Mouse (Mus musculus): ENCODE measurements at regions not wholly inside any gene's neighbourhood (a gene's known extent, or its start where the extent isn't known, plus 50 kb on each side); places are given as distances from the start of the nearest gene placed in this dataset.

- H3K4me2 ChIP-seq: no peak overlapping the region
- no peak for ATAC-seq (replicated peaks; ENCODE audit: insufficient number of reproducible peaks, low FRiP score, low TSS enrichment)
- no peak overlapping the region for H3K4me3 ChIP-seq (ENCODE audit: low read depth, low read length)
- WGBS (ENCODE audit: insufficient replicate concordance): 60% methylated on average over 2 of the region's 2 CpGs
- H3K27ac ChIP-seq (ENCODE audit: low read depth, low read length): no peak overlapping the region
- H3K9me3 ChIP-seq (replicated peaks; ENCODE audit: control insufficient read depth, low read length): no peaks in the 10 kb centered on the region
- no peaks in the 10 kb centered on the region for H3K4me1 ChIP-seq (ENCODE audit: control insufficient read depth, insufficient read depth, low read length)
- H3K36me3 ChIP-seq (ENCODE audit: control insufficient read depth, insufficient read depth, low read length): no peaks in the 10 kb centered on the region
- H3K27me3 ChIP-seq (ENCODE audit: control insufficient read depth, insufficient read depth, low read length): no peaks in the 10 kb centered on the region
- no peak overlapping the region for H3K9ac ChIP-seq (ENCODE audit: low read depth, low read length)
These were observed 708.3 kb downstream of the Stpg2 start for GRCm38 (mm10) chr3:139913639-139914330.

DNA sequence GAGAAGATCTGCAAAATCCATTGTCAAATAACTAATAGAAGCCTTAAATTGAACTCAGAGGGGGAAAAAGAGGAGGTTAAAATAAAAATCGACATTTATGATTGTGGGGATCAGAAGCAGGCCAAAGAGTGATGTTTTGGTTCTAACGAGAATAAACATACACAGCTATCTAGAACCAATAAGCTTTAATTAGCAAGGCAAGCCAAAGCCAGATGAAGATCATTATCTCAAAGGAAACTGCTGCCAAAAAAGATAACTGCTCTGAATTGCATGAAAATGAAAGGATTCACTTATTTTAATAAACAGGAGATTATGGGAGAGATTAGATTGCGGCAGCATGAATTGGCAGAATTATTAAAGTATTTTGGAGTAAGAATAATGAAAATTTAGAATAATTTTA, 716.8 kb downstream of the Stpg2 start:
- WGBS (ENCODE audit: insufficient replicate concordance): 76% methylated on average over 3 of the region's 3 CpGs
- no peaks in the 10 kb centered on the region for H3K27me3 ChIP-seq (ENCODE audit: control insufficient read depth, insufficient read depth, low read length)
- no peak for ATAC-seq (replicated peaks; ENCODE audit: insufficient number of reproducible peaks, low FRiP score, low TSS enrichment)
- H3K9me3 ChIP-seq (replicated peaks; ENCODE audit: control insufficient read depth, low read length): no peaks in the 10 kb centered on the region
- no peaks in the 10 kb centered on the region for H3K4me1 ChIP-seq (ENCODE audit: control insufficient read depth, insufficient read depth, low read length)
- no peaks in the 10 kb centered on the region for H3K36me3 ChIP-seq (ENCODE audit: control insufficient read depth, insufficient read depth, low read length)
- H3K9ac ChIP-seq (ENCODE audit: low read depth, low read length): no peak overlapping the region
- no peak overlapping the region for H3K4me2 ChIP-seq
- no peak overlapping the region for H3K27ac ChIP-seq (ENCODE audit: low read depth, low read length)
- H3K4me3 ChIP-seq (ENCODE audit: low read depth, low read length): no peak overlapping the region

GRCm38 (mm10) chr3:139933039-139933438, 727.5 kb downstream of the Stpg2 start:
- no peaks in the 10 kb centered on the region for H3K9me3 ChIP-seq (replicated peaks; ENCODE audit: control insufficient read depth, low read length)
- H3K27me3 ChIP-seq (ENCODE audit: control insufficient read depth, insufficient read depth, low read length): no peaks in the 10 kb centered on the region
- no peak overlapping the region for H3K4me3 ChIP-seq (ENCODE audit: low read depth, low read length)
- H3K4me2 ChIP-seq: no peak overlapping the region
- 86% methylated on average over 4 of the region's 4 CpGs for WGBS (ENCODE audit: insufficient replicate concordance)
- no peak for ATAC-seq (replicated peaks; ENCODE audit: insufficient number of reproducible peaks, low FRiP score, low TSS enrichment)
- H3K4me1 ChIP-seq (ENCODE audit: control insufficient read depth, insufficient read depth, low read length): no peaks in the 10 kb centered on the region
- no peak overlapping the region for H3K27ac ChIP-seq (ENCODE audit: low read depth, low read length)
- no peak overlapping the region for H3K9ac ChIP-seq (ENCODE audit: low read depth, low read length)
- H3K36me3 ChIP-seq (ENCODE audit: control insufficient read depth, insufficient read depth, low read length): no peaks in the 10 kb centered on the region

- no peaks in the 10 kb centered on the region for H3K36me3 ChIP-seq (ENCODE audit: control insufficient read depth, insufficient read depth, low read length)
- H3K4me1 ChIP-seq (ENCODE audit: control insufficient read depth, insufficient read depth, low read length): no peaks in the 10 kb centered on the region
- no peak for ATAC-seq (replicated peaks; ENCODE audit: insufficient number of reproducible peaks, low FRiP score, low TSS enrichment)
- no peaks in the 10 kb centered on the region for H3K27me3 ChIP-seq (ENCODE audit: control insufficient read depth, insufficient read depth, low read length)
- H3K4me2 ChIP-seq: no peak overlapping the region
- no peak overlapping the region for H3K27ac ChIP-seq (ENCODE audit: low read depth, low read length)
- no peak overlapping the region for H3K9ac ChIP-seq (ENCODE audit: low read depth, low read length)
- WGBS (ENCODE audit: insufficient replicate concordance): 79% methylated on average over 2 of the region's 2 CpGs
- H3K4me3 ChIP-seq (ENCODE audit: low read depth, low read length): no peak overlapping the region
- no peaks in the 10 kb centered on the region for H3K9me3 ChIP-seq (replicated peaks; ENCODE audit: control insufficient read depth, low read length)
These were observed 740.7 kb downstream of the Stpg2 start for GRCm38 (mm10) chr3:139946209-139946608.

DNA sequence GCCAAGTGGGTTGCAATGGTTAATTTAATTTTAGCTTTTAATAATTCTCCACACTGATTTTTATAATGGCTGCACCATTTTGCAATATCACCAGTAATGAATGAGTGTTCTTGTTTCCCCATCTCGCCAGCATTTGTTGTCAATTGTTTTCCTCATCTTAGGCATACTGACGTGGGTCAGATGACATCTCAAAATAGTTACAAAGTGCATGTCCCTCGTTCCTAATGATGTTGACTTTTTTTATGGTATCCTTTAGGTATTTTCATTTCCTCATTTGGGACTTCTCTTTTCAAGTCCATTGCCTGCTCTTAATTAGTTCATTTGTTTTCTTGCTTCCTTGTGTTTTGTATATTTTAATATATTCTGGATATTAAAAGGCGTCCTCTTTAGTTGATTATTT, 741.8 kb downstream of the Stpg2 start:
- no peak for ATAC-seq (replicated peaks; ENCODE audit: insufficient number of reproducible peaks, low FRiP score, low TSS enrichment)
- no peak overlapping the region for H3K27ac ChIP-seq (ENCODE audit: low read depth, low read length)
- H3K36me3 ChIP-seq (ENCODE audit: control insufficient read depth, insufficient read depth, low read length): no peaks in the 10 kb centered on the region
- WGBS (ENCODE audit: insufficient replicate concordance): 71% methylated on average over 4 of the region's 4 CpGs
- H3K9me3 ChIP-seq (replicated peaks; ENCODE audit: control insufficient read depth, low read length): no peaks in the 10 kb centered on the region
- no peak overlapping the region for H3K9ac ChIP-seq (ENCODE audit: low read depth, low read length)
- no peaks in the 10 kb centered on the region for H3K27me3 ChIP-seq (ENCODE audit: control insufficient read depth, insufficient read depth, low read length)
- H3K4me1 ChIP-seq (ENCODE audit: control insufficient read depth, insufficient read depth, low read length): no peaks in the 10 kb centered on the region
- H3K4me2 ChIP-seq: no peak overlapping the region
- H3K4me3 ChIP-seq (ENCODE audit: low read depth, low read length): no peak overlapping the region

- H3K27ac ChIP-seq (ENCODE audit: low read depth, low read length): no peak overlapping the region
- 57% methylated on average over 4 of the region's 4 CpGs for WGBS (ENCODE audit: insufficient replicate concordance)
- no peaks in the 10 kb centered on the region for H3K27me3 ChIP-seq (ENCODE audit: control insufficient read depth, insufficient read depth, low read length)
- no peaks in the 10 kb centered on the region for H3K36me3 ChIP-seq (ENCODE audit: control insufficient read depth, insufficient read depth, low read length)
- H3K9me3 ChIP-seq (replicated peaks; ENCODE audit: control insufficient read depth, low read length): no peaks in the 10 kb centered on the region
- no peak for ATAC-seq (replicated peaks; ENCODE audit: insufficient number of reproducible peaks, low FRiP score, low TSS enrichment)
- no peaks in the 10 kb centered on the region for H3K4me1 ChIP-seq (ENCODE audit: control insufficient read depth, insufficient read depth, low read length)
- no peak overlapping the region for H3K4me2 ChIP-seq
- H3K9ac ChIP-seq (ENCODE audit: low read depth, low read length): no peak overlapping the region
- no peak overlapping the region for H3K4me3 ChIP-seq (ENCODE audit: low read depth, low read length)
These were observed 743.6 kb downstream of the Stpg2 start for GRCm38 (mm10) chr3:139949096-139949495.

GRCm38 (mm10) chr3:139950016-139950705, 744.7 kb downstream of the Stpg2 start:
- Histone ChIP-seq H3K27me3 (ENCODE audit: control insufficient read depth, insufficient read depth, low read length) (no peaks in the 10 kb centered on the region), H3K36me3 (ENCODE audit: control insufficient read depth, insufficient read depth, low read length) (no peaks in the 10 kb centered on the region), H3K9me3 (replicated peaks; ENCODE audit: control insufficient read depth, low read length) (no peaks in the 10 kb centered on the region), H3K4me3 (ENCODE audit: low read depth, low read length) (no peak overlapping the region), H3K27ac (ENCODE audit: low read depth, low read length) (no peak overlapping the region), H3K4me2 (no peak overlapping the region), H3K4me1 (ENCODE audit: control insufficient read depth, insufficient read depth, low read length) (no peaks in the 10 kb centered on the region), H3K9ac (ENCODE audit: low read depth, low read length) (no peak overlapping the region)
- no peak for ATAC-seq (replicated peaks; ENCODE audit: insufficient number of reproducible peaks, low FRiP score, low TSS enrichment)
- WGBS (ENCODE audit: insufficient replicate concordance): 82% methylated on average over 8 of the region's 8 CpGs

DNA sequence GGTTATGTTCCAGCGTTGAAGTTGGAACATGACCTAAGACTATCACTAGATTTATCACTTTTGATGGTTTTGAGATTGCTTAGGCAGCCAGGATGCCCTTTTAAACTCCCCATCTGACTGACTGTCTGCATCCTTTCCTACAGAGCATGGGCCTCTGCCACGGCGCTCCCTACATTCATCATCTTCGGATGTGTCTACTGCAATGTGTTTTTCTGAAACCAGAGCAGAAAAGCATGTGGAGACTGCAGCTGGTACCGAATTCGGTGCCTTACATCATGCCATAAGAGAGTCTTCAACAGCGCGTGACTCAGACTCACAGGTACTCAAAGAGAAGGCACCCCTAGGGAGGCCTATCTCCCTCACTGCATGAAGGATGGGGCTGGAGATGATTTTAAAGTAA, 746.0 kb downstream of the Stpg2 start:
- no peak for ATAC-seq (replicated peaks; ENCODE audit: insufficient number of reproducible peaks, low FRiP score, low TSS enrichment)
- Histone ChIP-seq H3K4me2 (no peak overlapping the region), H3K4me3 (ENCODE audit: low read depth, low read length) (no peak overlapping the region), H3K36me3 (ENCODE audit: control insufficient read depth, insufficient read depth, low read length) (no peaks in the 10 kb centered on the region), H3K9ac (ENCODE audit: low read depth, low read length) (no peak overlapping the region), H3K4me1 (ENCODE audit: control insufficient read depth, insufficient read depth, low read length) (no peaks in the 10 kb centered on the region), H3K27ac (ENCODE audit: low read depth, low read length) (no peak overlapping the region), H3K9me3 (replicated peaks; ENCODE audit: control insufficient read depth, low read length) (no peaks in the 10 kb centered on the region), H3K27me3 (ENCODE audit: control insufficient read depth, insufficient read depth, low read length) (no peaks in the 10 kb centered on the region)
- WGBS (ENCODE audit: insufficient replicate concordance): 81% methylated on average over 8 of the region's 8 CpGs

DNA sequence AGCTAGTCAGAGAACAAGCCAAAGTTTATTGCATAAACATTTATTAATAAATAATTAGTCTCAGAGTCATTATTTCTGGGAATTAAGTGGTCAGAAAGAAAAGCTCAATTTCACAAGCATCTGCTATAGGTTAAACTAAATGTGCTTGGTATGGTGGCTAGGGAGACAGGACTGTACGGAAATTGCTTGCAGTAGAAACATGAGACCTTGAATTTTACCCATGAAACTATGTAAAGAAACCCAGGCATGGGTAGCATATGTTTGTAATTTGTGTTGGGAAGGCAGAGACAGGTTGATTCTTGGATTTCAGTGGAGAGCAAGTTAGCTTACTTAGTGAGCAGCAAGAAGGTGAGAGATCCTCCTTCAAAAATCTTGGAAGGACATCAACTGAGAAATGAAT, 772.7 kb downstream of the Stpg2 start:
- Histone ChIP-seq H3K27ac (ENCODE audit: low read depth, low read length) (no peak overlapping the region), H3K4me3 (ENCODE audit: low read depth, low read length) (no peak overlapping the region), H3K36me3 (ENCODE audit: control insufficient read depth, insufficient read depth, low read length) (no peaks in the 10 kb centered on the region), H3K4me2 (no peak overlapping the region), H3K9me3 (replicated peaks; ENCODE audit: control insufficient read depth, low read length) (no peaks in the 10 kb centered on the region; the same call in 1 of the 2 replicates), H3K4me1 (ENCODE audit: control insufficient read depth, insufficient read depth, low read length) (no peaks in the 10 kb centered on the region), H3K9ac (ENCODE audit: low read depth, low read length) (no peak overlapping the region), H3K27me3 (ENCODE audit: control insufficient read depth, insufficient read depth, low read length) (no peaks in the 10 kb centered on the region)
- WGBS (ENCODE audit: insufficient replicate concordance): 66% methylated on average over 1 of the region's 1 CpGs
- ATAC-seq (replicated peaks; ENCODE audit: insufficient number of reproducible peaks, low FRiP score, low TSS enrichment): no peak
